Mouse (Mus musculus): ENCODE results near the gene Atxn7l1. TPM values are rescaled to one million over a fixed set of nuclear protein-coding genes. Genes with fewer than 3 reads are reported as not detected.

Atxn7l1 gene
- polyA plus RNA-seq, 1 experiment = 37.1 TPM

DNA sequence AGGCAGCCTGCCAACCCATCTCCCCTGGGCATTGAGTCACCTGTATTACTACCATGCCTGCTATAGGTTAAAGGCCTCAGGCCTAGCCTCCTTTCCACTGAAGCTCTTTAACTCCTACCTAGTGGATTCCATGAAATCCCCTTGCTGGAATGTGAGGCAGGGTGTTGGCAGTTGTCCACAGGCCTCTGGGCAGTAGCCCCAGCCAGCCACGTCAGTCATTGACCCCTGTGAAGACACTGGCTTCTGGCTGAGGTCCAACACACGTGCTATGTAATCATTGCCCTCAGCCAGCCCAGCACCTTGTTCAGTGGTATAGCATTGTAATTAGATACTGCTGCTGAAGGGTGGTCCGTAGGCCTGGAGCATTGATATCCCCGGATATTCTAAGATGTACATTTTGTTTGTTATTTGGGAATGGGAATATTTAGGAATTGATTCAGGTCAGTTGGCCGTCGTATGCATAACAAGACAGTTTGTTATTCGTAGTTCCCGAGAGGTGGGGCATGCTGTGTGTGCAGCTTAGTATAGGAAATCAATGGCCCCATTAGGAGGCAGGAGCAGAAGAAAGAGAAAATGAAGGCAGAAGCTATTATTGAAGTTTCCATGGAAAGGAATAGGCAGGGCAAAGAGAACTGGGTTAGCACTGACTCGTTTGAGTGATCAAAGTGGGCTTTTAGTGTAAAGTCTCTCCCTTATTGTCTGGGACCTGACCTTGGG, 138.6 kb downstream of the Atxn7l1 start:
- 90% methylated on average over 9 of the region's 9 CpGs for WGBS
- no peak overlapping the region for H3K27ac ChIP-seq (ENCODE audit: insufficient read depth, low read length)
- no peak for DNase-seq (ENCODE audit: low read depth in 1 of 2, low spot score in 2 of 2)

DNA sequence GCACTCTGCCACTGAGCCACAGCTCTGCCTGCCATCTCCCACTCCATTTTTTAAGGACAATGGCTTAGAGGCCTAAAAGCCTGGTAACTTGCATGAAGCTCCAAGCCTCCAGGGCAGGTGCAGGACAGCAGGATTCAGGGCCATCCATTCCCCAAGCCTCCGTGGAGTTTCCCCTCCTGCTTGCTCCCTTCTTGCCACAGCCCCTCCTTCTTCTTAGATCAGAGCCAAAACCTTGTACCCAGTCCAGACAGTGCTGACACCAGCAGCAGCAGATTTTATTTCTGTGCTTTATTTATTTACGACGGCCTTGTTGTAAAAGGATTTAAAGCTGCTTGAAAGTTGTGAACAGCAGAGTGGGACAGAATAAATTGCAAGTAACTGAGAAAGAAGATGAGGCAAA, 140.2 kb downstream of the Atxn7l1 start:
- WGBS = 80% methylated on average over 3 of the region's 3 CpGs
- H3K27me3 ChIP-seq (ENCODE audit: control insufficient read depth, insufficient read depth, low read length) = no peaks in the 10 kb centered on the region
- TF ChIP-seq CTCF (IDR thresholded peaks at IDR 0.05; ENCODE audit: extremely low read depth, insufficient read depth, insufficient read length, insufficient replicate concordance) = no peak
- TF ChIP-seq POLR2A (IDR thresholded peaks at IDR 0.05; ENCODE audit: low read depth, low read length) = no peak
- no peak overlapping the region for H3K27ac ChIP-seq (ENCODE audit: insufficient read depth, low read length)
- H3K4me3 ChIP-seq (ENCODE audit: extremely low read depth, insufficient read depth, insufficient read length) = no peak overlapping the region
- no peaks in the 10 kb centered on the region for H3K36me3 ChIP-seq (ENCODE audit: control insufficient read depth, insufficient read depth, low read length)
- H3K4me1 ChIP-seq (ENCODE audit: control insufficient read depth, insufficient read depth, insufficient read length) = no peaks in the 10 kb centered on the region
- no peak for DNase-seq (ENCODE audit: low read depth in 1 of 2, low spot score in 2 of 2)

More for the DNA sequence above, 138.6 kb downstream of the Atxn7l1 start:
- Histone ChIP-seq H3K4me1 (ENCODE audit: control insufficient read depth, insufficient read depth, insufficient read length) (no peaks in the 10 kb centered on the region), H3K4me3 (ENCODE audit: extremely low read depth, insufficient read depth, insufficient read length) (no peak overlapping the region), H3K36me3 (ENCODE audit: control insufficient read depth, insufficient read depth, low read length) (no peaks in the 10 kb centered on the region), H3K27me3 (ENCODE audit: control insufficient read depth, insufficient read depth, low read length) (no peaks in the 10 kb centered on the region)
- TF ChIP-seq CTCF (IDR thresholded peaks at IDR 0.05; ENCODE audit: extremely low read depth, insufficient read depth, insufficient read length, insufficient replicate concordance) = no peak
- TF ChIP-seq POLR2A (IDR thresholded peaks at IDR 0.05; ENCODE audit: low read depth, low read length) = no peak

DNA sequence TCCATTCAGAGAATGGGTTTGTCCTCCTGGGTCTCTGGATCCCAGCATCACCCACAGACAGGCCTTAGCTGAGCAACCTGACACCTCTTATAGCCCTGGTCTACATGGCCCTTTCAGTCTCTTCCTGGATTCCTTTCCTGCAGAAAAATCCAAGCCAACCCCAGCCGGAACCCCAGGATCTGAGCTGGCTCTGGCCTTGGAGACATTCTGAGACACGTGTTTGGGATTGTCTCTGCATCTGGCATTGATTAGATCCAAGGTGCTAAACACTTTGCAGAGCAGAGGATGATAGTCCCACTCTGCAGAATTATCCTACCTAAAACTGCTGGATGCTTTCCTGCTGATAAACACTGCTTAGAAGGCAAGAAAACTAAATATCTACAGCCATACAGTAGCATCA, 141.3 kb downstream of the Atxn7l1 start:
- no peak for DNase-seq (ENCODE audit: low read depth in 1 of 2, low spot score in 2 of 2)
- H3K27me3 ChIP-seq (ENCODE audit: control insufficient read depth, insufficient read depth, low read length) = no peaks in the 10 kb centered on the region
- H3K27ac ChIP-seq (ENCODE audit: insufficient read depth, low read length) = no peak overlapping the region
- no peak overlapping the region for H3K4me3 ChIP-seq (ENCODE audit: extremely low read depth, insufficient read depth, insufficient read length)
- 91% methylated on average over 2 of the region's 2 CpGs for WGBS
- no peak for TF ChIP-seq POLR2A (IDR thresholded peaks at IDR 0.05; ENCODE audit: low read depth, low read length)
- no peaks in the 10 kb centered on the region for H3K4me1 ChIP-seq (ENCODE audit: control insufficient read depth, insufficient read depth, insufficient read length)
- no peaks in the 10 kb centered on the region for H3K36me3 ChIP-seq (ENCODE audit: control insufficient read depth, insufficient read depth, low read length)

DNA sequence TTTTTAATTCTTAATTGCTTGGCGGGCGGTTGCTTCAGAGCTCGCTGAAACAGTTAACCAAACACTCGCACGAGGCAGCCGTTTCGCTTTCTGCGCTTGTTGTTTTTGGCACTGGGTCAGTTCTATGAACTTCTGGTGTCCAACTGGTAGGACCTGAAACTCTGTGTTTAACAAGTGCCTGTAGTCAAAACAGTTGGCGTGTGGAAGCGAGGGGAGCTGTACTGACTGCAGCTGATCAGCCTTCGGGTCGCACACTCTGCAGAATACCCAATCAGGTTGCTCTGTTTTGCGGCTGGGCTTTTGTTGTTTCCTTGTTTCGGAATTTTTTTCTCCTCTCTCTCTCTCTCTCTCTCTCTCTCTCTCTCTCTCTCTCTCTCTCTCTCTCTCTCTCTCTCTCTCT, 154.6 kb downstream of the Atxn7l1 start:
- Histone ChIP-seq H3K36me3 (ENCODE audit: control insufficient read depth, insufficient read depth, low read length) (no peaks in the 10 kb centered on the region), H3K27me3 (ENCODE audit: control insufficient read depth, insufficient read depth, low read length) (no peaks in the 10 kb centered on the region), H3K4me3 (ENCODE audit: extremely low read depth, insufficient read depth, insufficient read length) (peak overlapping the region; percentile 86), H3K4me1 (ENCODE audit: control insufficient read depth, insufficient read depth, insufficient read length) (no peaks in the 10 kb centered on the region), H3K27ac (ENCODE audit: insufficient read depth, low read length) (peak overlapping the region; percentile 74)
- TF ChIP-seq POLR2A (IDR thresholded peaks at IDR 0.05; ENCODE audit: low read depth, low read length) (no peak), CTCF (IDR thresholded peaks at IDR 0.05; ENCODE audit: extremely low read depth, insufficient read depth, insufficient read length, insufficient replicate concordance) (no peak)
- WGBS = under 1% methylated on average over 14 of the region's 14 CpGs
- DNase-seq (ENCODE audit: low read depth in 1 of 2, low spot score in 2 of 2) = peak; percentile 49 to 53

DNA sequence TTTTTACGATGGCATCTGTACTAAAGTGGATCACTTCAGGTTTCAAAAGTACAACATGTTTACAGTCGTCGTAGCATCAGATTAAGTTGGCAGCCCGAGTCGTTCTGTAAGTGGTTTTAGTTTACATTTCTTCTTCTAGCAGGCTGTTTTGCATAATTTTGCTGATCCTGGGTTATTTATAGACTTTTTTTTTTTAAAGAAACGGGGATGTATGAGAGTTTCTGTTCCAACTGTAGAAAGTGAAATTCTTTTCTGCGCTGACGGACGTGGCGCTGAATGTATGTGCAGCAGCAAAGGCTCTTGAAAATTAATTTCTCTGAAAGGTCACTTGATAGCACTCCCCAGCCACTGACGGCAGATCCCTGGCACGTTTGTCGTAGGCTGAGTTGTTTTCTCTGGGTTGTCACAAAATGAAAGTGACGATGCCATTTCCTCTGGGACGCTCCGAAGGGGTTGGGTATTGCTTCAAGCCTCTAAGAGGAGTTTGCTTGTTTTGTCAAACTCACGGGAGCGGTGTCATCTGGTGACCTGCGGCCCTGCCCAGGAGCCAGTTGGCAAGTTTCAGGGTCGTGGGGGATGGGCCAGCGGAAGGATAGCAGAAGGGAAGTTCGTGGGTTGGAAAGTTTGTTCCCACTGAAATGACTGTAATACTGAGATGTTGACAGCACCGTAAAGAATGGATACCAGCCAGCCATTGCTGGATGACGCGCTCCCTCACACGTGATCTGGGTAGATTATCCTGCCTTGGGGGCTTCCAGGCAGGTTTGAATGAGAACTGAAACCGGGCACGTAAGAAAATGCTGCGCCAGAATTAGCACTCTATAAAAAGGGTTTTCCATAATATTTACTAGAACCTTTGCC, 155.3 kb downstream of the Atxn7l1 start:
- Histone ChIP-seq H3K27me3 (ENCODE audit: control insufficient read depth, insufficient read depth, low read length) (no peaks in the 10 kb centered on the region), H3K27ac (ENCODE audit: insufficient read depth, low read length) (peak overlapping the region; percentile 83), H3K4me3 (ENCODE audit: extremely low read depth, insufficient read depth, insufficient read length) (peak overlapping the region; percentile 86), H3K36me3 (ENCODE audit: control insufficient read depth, insufficient read depth, low read length) (no peaks in the 10 kb centered on the region), H3K4me1 (ENCODE audit: control insufficient read depth, insufficient read depth, insufficient read length) (no peaks in the 10 kb centered on the region)
- TF ChIP-seq POLR2A (IDR thresholded peaks at IDR 0.05; ENCODE audit: low read depth, low read length) = no peak
- no peak for TF ChIP-seq CTCF (IDR thresholded peaks at IDR 0.05; ENCODE audit: extremely low read depth, insufficient read depth, insufficient read length, insufficient replicate concordance)
- WGBS = under 1% methylated on average over 29 of the region's 29 CpGs
- peak; percentile 46 to 52 for DNase-seq (ENCODE audit: low read depth in 1 of 2, low spot score in 2 of 2)

DNA sequence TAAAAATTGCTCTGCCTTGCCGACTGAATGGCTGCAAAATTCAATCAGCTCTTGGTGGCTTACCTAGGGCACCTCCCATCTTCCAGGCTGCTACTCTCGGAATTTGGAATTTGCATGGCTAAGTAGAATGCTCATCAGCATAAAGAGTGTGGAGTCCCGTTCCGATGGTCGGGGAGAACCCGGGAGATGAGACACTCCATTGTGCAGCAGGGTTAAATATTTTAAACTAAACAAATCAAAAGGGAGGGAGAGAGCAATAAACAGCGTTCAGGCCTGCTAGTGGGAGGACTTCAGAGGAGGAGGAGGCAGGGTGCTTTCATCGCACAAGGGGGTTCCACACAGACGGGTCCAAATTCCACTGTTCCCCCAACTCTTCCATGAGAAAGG, 155.9 kb downstream of the Atxn7l1 start:
- DNase-seq (ENCODE audit: low read depth in 1 of 2, low spot score in 2 of 2) = no peak

More for the DNA sequence above, 155.9 kb downstream of the Atxn7l1 start:
- Histone ChIP-seq H3K27ac (ENCODE audit: insufficient read depth, low read length) (peak overlapping the region; percentile 83), H3K36me3 (ENCODE audit: control insufficient read depth, insufficient read depth, low read length) (no peaks in the 10 kb centered on the region), H3K27me3 (ENCODE audit: control insufficient read depth, insufficient read depth, low read length) (no peaks in the 10 kb centered on the region), H3K4me1 (ENCODE audit: control insufficient read depth, insufficient read depth, insufficient read length) (no peaks in the 10 kb centered on the region), H3K4me3 (ENCODE audit: extremely low read depth, insufficient read depth, insufficient read length) (peak overlapping the region; percentile 86; the same call in 1 of the 2 replicates)
- TF ChIP-seq POLR2A (IDR thresholded peaks at IDR 0.05; ENCODE audit: low read depth, low read length) (no peak), CTCF (IDR thresholded peaks at IDR 0.05; ENCODE audit: extremely low read depth, insufficient read depth, insufficient read length, insufficient replicate concordance) (no peak)
- WGBS = 21% methylated on average over 9 of the region's 9 CpGs

All from spleen, adult 2 months (tissue).